Mouse (Mus musculus): ENCODE data around the gene Hax1. TPM values are rescaled to one million over a fixed set of nuclear protein-coding genes. Genes with fewer than 3 reads are reported as not detected.

The Hax1 gene
- polyA plus RNA-seq, 1 experiment = 96.1 TPM

DNA sequence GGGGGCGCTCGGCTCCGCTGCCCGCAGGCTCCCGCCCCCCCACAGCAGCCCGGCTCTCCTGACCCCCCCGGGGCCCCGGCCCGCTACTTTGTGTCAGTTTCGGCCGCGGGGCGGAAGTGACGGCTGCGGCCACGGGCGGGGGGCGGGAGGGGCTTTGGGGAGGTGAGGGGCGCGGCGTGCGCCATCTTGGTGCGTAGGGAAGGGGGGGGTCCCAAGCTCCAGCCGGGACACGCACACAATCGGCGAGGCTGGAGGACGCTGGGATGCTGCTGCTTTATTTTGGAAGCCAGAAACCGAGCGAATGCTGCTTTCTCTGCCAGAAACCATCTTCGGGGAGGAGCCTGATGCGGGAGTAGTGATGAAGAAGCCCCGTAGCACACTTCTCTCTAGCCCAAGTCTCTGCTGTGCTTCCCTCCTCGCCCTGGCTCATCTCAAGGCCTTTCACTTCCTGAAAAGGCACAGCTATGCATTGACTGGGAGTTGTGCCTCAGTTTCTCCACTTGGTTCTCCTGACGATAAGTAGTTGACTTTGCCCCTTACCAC, 35.3 kb downstream of the Hax1 start, which contains the start of gene Atp8b2:
Gene Atp8b2 (minus strand): TSS at position 288 of the 543 bp plus-strand sequence.
- H3K4me1 ChIP-seq (ENCODE audit: control insufficient read depth, insufficient read depth, low read length) = peaks cover 5% of the 10 kb centered on the region
- peak; percentile 79 for TF ChIP-seq POLR2A (IDR thresholded peaks at IDR 0.05; ENCODE audit: extremely low read depth, insufficient read depth, low read length)
- no peak for TF ChIP-seq CTCF (IDR thresholded peaks at IDR 0.05; ENCODE audit: extremely low read depth, insufficient read depth, low read length)
- peak within 1 kb of the TSS; percentile 83 for H3K27ac ChIP-seq (ENCODE audit: insufficient read depth, low read length)
- H3K4me3 ChIP-seq (ENCODE audit: insufficient read depth, low read length) = peak within 1 kb of the TSS; percentile 73

DNA sequence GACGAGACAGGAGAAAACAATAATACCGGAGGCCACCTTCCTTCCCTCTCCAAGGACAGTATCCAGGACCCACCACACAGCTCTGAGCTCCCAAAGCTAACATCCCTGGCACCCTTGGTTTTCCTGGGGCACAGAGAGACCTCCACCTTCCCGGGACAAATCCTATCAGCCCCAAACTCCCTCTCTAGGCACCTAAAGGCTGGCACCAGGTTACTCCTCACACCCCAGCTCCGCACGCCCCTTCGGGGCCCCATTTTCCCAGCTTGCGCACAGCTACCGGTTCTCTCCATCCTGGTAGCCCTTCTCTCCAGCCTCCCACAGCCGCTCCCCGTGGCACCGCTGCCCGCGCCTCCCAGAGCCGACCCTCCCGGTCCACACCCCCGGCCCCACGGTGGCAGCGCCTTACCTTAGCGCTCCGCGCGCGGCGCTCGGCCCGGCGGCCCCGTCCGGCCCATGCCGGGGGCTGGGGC, 35.8 kb downstream of the Hax1 start:
- Histone ChIP-seq H3K27ac (ENCODE audit: insufficient read depth, low read length) (peak overlapping the region; percentile 83), H3K4me1 (ENCODE audit: control insufficient read depth, insufficient read depth, low read length) (peaks cover 6% of the 10 kb centered on the region), H3K4me3 (ENCODE audit: insufficient read depth, low read length) (peak overlapping the region; percentile 73)
- TF ChIP-seq CTCF (IDR thresholded peaks at IDR 0.05; ENCODE audit: extremely low read depth, insufficient read depth, low read length) (no peak), POLR2A (IDR thresholded peaks at IDR 0.05; ENCODE audit: extremely low read depth, insufficient read depth, low read length) (no peak)

DNA sequence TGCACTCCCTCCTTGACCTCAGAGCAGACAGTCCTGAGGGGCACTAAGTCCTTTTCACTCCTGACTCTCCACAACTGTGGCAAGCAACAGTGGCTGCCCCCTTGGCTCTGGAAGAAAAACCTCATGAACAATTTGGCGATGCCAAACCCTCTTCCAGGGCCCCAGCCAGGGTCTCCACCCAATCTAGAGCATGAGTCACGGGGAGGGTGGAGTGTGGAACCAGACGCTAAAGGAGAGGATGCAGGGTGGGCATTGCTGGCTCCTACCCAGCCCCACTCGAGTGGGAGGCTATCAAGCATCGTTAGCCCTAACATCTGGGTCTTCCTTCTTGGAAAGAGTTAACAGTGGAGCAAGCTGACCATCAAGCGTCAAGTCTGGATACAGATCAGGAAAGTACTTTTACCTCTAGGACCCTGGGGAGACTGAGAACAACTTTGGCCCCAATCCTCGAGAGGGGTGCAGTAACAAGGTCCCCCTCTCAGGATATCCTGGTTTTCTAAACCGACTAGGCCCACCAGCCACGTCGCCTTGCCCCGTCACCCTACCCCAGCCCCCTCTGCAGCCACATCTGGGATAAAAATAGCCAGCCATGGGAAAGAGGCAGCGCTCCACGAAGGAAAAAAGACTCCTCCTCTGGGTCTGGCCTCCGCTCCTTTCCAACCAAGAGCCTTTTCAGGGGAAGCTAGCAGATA, 36.4 kb downstream of the Hax1 start:
- Histone ChIP-seq H3K27ac (ENCODE audit: insufficient read depth, low read length) (peak overlapping the region; percentile 83), H3K4me3 (ENCODE audit: insufficient read depth, low read length) (peak overlapping the region; percentile 73), H3K4me1 (ENCODE audit: control insufficient read depth, insufficient read depth, low read length) (peaks cover 6% of the 10 kb centered on the region)
- TF ChIP-seq POLR2A (IDR thresholded peaks at IDR 0.05; ENCODE audit: extremely low read depth, insufficient read depth, low read length) (no peak), CTCF (IDR thresholded peaks at IDR 0.05; ENCODE audit: extremely low read depth, insufficient read depth, low read length) (no peak)

DNA sequence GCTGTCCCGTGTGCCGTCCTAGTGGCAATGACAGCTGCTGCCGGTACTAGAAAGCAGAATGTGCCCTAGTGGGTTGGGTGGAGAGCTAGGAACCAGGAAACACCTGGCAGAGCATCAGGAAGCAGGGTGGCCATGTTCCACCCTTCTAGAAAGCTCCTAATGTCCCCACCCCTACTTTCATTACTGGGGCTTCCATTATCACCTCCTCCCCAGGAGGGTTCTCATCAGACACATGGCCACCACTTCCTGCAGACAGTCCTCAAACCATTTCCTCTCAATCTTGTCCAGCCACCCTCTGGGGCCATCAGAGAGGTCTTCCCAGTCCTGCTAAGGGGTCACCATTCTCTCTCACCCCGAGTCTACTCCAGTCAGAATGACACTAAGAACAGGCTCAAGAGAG, 37.1 kb downstream of the Hax1 start:
- TF ChIP-seq CTCF (IDR thresholded peaks at IDR 0.05; ENCODE audit: extremely low read depth, insufficient read depth, low read length) (no peak), POLR2A (IDR thresholded peaks at IDR 0.05; ENCODE audit: extremely low read depth, insufficient read depth, low read length) (no peak)
- Histone ChIP-seq H3K4me1 (ENCODE audit: control insufficient read depth, insufficient read depth, low read length) (peaks cover 6% of the 10 kb centered on the region), H3K4me3 (ENCODE audit: insufficient read depth, low read length) (peak overlapping the region; percentile 76; the same call in 1 of the 2 replicates), H3K27ac (ENCODE audit: insufficient read depth, low read length) (peak overlapping the region; percentile 83; the same call in 1 of the 2 replicates)

DNA sequence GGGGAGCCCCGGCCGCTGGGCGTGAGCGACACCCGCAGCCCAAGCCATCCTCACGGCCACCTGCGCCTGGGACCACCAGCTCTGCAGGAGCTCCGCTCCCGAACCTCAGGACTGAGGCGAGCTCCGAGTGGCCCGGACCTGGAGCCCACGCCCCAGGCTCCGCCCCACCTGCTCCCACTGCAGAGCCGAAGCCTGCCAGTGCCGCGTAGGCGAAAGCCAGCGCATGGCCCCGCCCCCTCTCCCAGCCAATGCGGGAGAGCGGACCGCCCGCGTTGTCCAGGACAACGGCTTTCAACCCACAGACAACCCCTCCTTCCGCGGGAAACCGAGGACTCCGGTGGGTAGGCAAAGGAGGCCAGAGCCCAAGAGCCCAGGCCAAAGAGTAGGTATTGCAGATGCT, 38.1 kb downstream of the Hax1 start:
- TF ChIP-seq POLR2A (IDR thresholded peaks at IDR 0.05; ENCODE audit: extremely low read depth, insufficient read depth, low read length) (peak; percentile 75; the same call in 1 of the 2 replicates), CTCF (IDR thresholded peaks at IDR 0.05; ENCODE audit: extremely low read depth, insufficient read depth, low read length) (no peak)
- H3K4me1 ChIP-seq (ENCODE audit: control insufficient read depth, insufficient read depth, low read length) = peaks cover 6% of the 10 kb centered on the region
- H3K4me3 ChIP-seq (ENCODE audit: insufficient read depth, low read length) = peak overlapping the region; percentile 76
- peak overlapping the region; percentile 85 for H3K27ac ChIP-seq (ENCODE audit: insufficient read depth, low read length)

DNA sequence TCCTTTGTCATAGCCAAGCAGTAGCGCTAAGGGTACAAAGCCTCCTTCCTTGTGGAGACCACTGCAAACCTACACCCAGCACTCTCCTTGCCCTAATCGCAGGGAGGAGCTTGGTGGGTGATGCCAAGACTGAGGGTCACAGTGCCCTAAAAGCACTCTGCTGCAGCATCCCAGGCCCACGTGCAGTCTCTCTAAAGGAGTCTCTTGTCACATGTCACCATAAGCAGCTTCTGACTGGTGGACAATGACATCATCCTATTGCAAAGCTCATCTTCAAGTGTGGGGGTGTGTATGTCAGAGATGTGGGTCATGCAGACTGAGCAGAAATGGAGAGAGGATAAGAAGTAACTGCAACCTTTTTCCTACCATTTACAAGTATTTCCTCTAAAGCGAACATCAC, 39.1 kb downstream of the Hax1 start:
- Histone ChIP-seq H3K4me3 (ENCODE audit: insufficient read depth, low read length) (peak overlapping the region; percentile 76), H3K27ac (ENCODE audit: insufficient read depth, low read length) (peak overlapping the region; percentile 85), H3K4me1 (ENCODE audit: control insufficient read depth, insufficient read depth, low read length) (peaks cover 6% of the 10 kb centered on the region)
- TF ChIP-seq POLR2A (IDR thresholded peaks at IDR 0.05; ENCODE audit: extremely low read depth, insufficient read depth, low read length) = peak; percentile 63; the same call in 1 of the 2 replicates
- TF ChIP-seq CTCF (IDR thresholded peaks at IDR 0.05; ENCODE audit: extremely low read depth, insufficient read depth, low read length) = no peak

DNA sequence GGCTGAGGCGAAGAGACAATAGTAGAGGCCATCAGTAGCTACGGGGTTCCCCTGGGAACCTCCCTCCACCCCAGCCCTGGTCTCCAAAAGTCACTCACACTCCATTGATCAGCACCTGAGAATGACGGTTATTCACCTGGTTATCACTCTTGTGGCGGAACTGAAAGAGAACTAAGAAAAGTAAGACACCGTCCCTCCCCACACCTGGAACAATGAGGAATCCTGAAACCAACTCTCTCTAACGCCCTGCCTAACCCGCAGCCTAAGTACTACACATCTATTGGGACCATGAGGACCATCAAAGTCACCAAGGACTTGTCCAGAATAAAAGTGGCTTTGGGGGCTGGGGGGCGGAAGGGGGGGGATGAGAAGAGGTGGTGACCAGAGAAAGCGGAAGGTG, 40.7 kb downstream of the Hax1 start:
- peaks cover 6% of the 10 kb centered on the region for H3K4me1 ChIP-seq (ENCODE audit: control insufficient read depth, insufficient read depth, low read length)
- H3K4me3 ChIP-seq (ENCODE audit: insufficient read depth, low read length) = no peak overlapping the region; the same call in 1 of the 2 replicates
- TF ChIP-seq POLR2A (IDR thresholded peaks at IDR 0.05; ENCODE audit: extremely low read depth, insufficient read depth, low read length) (no peak), CTCF (IDR thresholded peaks at IDR 0.05; ENCODE audit: extremely low read depth, insufficient read depth, low read length) (no peak)
- no peak overlapping the region for H3K27ac ChIP-seq (ENCODE audit: insufficient read depth, low read length)

DNA sequence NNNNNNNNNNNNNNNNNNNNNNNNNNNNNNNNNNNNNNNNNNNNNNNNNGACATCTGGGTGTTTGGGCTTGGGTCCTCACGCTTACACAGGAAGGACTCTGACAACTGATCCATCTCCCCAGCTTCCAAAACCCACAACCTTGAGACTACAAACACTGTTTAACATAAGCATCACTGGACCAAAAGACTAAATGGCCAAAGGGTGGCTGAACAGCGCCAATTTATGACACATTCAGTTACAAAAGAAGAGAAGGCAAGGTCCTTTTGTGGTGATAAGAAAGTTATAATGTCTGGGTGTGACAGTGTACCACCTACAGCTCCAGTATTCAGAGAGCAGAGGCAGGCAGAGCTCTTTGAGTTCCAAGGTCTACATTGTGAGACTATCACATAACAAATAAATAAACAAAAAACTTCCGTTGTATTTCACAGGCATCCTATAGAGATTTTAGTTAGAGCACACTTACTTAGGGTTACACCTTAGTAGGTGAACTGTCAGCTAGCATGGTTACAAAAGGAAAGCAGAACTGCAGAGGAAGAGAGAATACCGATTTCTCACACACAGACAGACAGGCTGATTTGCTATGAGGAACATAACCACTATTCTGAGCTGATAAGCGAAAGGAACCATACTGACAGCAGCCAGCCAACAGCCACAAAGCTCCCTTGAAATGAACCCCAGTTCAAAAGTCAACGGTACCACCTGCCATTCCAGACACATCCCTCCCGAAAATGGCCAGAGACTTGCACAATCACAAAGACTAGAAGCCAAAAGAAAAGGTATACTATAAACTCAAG, 42.2 kb downstream of the Hax1 start:
- Histone ChIP-seq H3K27ac (ENCODE audit: insufficient read depth, low read length) (no peak overlapping the region), H3K4me1 (ENCODE audit: control insufficient read depth, insufficient read depth, low read length) (peaks cover 4% of the 10 kb centered on the region; the same call in 1 of the 2 replicates), H3K4me3 (ENCODE audit: insufficient read depth, low read length) (no peak overlapping the region)
- no peak for TF ChIP-seq CTCF (IDR thresholded peaks at IDR 0.05; ENCODE audit: extremely low read depth, insufficient read depth, low read length)
- TF ChIP-seq POLR2A (IDR thresholded peaks at IDR 0.05; ENCODE audit: extremely low read depth, insufficient read depth, low read length) = no peak

DNA sequence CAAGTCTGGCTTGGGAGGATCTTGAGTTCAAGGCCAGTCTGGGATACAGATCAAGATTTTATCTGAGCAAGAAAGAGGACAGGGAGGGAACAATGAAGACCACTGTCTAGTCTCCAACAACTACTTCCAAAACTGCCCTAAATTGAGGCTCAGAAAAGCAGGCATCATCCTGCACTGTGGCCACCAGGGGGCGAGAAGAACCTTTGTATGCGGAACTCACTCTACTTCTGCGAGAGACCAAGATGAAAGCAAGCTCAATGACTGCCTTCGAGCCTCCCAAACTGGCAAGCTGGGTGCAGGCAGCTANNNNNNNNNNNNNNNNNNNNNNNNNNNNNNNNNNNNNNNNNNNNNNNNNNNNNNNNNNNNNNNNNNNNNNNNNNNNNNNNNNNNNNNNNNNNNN, 45.2 kb downstream of the Hax1 start:
- TF ChIP-seq CTCF (IDR thresholded peaks at IDR 0.05; ENCODE audit: extremely low read depth, insufficient read depth, low read length) = peak; percentile 95
- no peak for TF ChIP-seq POLR2A (IDR thresholded peaks at IDR 0.05; ENCODE audit: extremely low read depth, insufficient read depth, low read length)
- H3K4me1 ChIP-seq (ENCODE audit: control insufficient read depth, insufficient read depth, low read length) = peaks cover 6% of the 10 kb centered on the region
- H3K27ac ChIP-seq (ENCODE audit: insufficient read depth, low read length) = no peak overlapping the region
- no peak overlapping the region for H3K4me3 ChIP-seq (ENCODE audit: insufficient read depth, low read length)
